Mouse (Mus musculus) kidney, embryonic 15.5 days (tissue): ENCODE results near the gene Phf20. TPM values are rescaled to one million over a fixed set of nuclear protein-coding genes. Genes with fewer than 3 reads are reported as not detected.

ENCODE experiments used
- ATAC-seq: fragments of 200-750 bp; cut with Nextera tagmentation; replicated peaks from 2 replicates; pipeline ENCODE4 v1.8.0; 2017; ENCODE audit warnings: moderate TSS enrichment; ENCODE audit not compliant: low FRiP score
- H3K27ac ChIP-seq: fragments of 300-500 bp; sonication (generic); 2 replicates; pipeline ENCODE4 v1.5.1; 2015; ENCODE audit warnings: mild to moderate bottlenecking, inconsistent platforms
- H3K27me3 ChIP-seq: fragments of 300-500 bp; sonication (generic); 2 replicates; pipeline ENCODE4 v1.6.1; 2015; ENCODE audit warnings: inconsistent platforms
- H3K36me3 ChIP-seq: fragments of 300-500 bp; sonication (generic); 2 replicates; pipeline ENCODE4 v1.6.1; 2015; ENCODE audit warnings: inconsistent platforms
- H3K4me1 ChIP-seq: fragments of 300-500 bp; sonication (generic); 2 replicates; pipeline ENCODE4 v1.6.1; 2015; ENCODE audit warnings: inconsistent platforms
- H3K4me2 ChIP-seq: fragments of 300-500 bp; sonication (generic); 2 replicates; pipeline ENCODE4 v1.6.1; 2015; ENCODE audit warnings: moderate library complexity, mild to moderate bottlenecking, inconsistent platforms
- H3K4me3 ChIP-seq: fragments of 300-500 bp; sonication (generic); replicated peaks from 2 replicates; pipeline ENCODE4 v1.5.1; 2015; ENCODE audit warnings: mild to moderate bottlenecking, inconsistent platforms
- H3K9ac ChIP-seq: fragments of 300-500 bp; sonication (generic); 2 replicates; pipeline ENCODE4 v1.6.1; 2015; ENCODE audit warnings: mild to moderate bottlenecking, inconsistent platforms
- H3K9me3 ChIP-seq: fragments of 300-500 bp; sonication (generic); replicated peaks from 2 replicates; pipeline ENCODE4 v1.6.1; 2016; ENCODE audit warnings: inconsistent platforms
- WGBS: fragments of 180-500 bp; shearing (Covaris S2); methylation state at CpG from one replicate; pipeline ENCODE4 v1.1.7; 2015; ENCODE audit warnings: mixed read lengths; 5-methylcytosine and 5-hydroxymethylcytosine counted together
- polyA plus RNA-seq: library from polyadenylated mRNA; unstranded; fragments of >200 nt; fragmentation: Nextera tagmentation; extraction: Ambion mirVana; gene quantifications from 2 replicates; pipeline ENCODE4 v1.2.1, GENCODE M21; 2015

The Phf20 gene
- polyA plus RNA-seq, 1 experiment from 2014 or later, result 78.4 TPM

DNA sequence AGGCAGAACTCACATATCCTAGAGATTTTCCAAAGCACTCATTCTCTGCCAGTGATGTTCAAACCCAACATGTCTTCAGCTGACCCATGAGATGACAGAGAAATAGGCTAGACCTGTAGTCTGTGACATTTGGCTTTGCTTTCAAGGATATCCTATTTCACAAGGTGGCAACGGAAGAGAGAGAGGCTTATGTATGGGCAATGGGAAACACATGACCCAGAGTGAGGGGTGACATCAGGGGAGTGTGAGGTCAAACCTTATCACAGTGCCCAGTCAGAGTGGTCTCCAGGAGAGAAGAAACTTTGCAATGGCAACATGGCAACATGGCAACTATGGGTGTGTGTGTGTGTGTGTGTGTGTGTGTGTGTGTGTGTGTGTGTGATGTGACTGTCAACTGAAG lies 134.4 kb downstream of the Phf20 start:
- H3K36me3 ChIP-seq, result no peaks in the 10 kb centered on the region
- 61% methylated on average over 1 of the region's 1 CpGs for WGBS
- ATAC-seq, result no peak
- H3K9ac ChIP-seq, result no peak overlapping the region
- no peak overlapping the region for H3K4me3 ChIP-seq
- H3K27ac ChIP-seq, result no peak overlapping the region
- no peaks in the 10 kb centered on the region for H3K4me1 ChIP-seq
- no peak overlapping the region for H3K4me2 ChIP-seq
- no peaks in the 10 kb centered on the region for H3K27me3 ChIP-seq
- no peaks in the 10 kb centered on the region for H3K9me3 ChIP-seq

DNA sequence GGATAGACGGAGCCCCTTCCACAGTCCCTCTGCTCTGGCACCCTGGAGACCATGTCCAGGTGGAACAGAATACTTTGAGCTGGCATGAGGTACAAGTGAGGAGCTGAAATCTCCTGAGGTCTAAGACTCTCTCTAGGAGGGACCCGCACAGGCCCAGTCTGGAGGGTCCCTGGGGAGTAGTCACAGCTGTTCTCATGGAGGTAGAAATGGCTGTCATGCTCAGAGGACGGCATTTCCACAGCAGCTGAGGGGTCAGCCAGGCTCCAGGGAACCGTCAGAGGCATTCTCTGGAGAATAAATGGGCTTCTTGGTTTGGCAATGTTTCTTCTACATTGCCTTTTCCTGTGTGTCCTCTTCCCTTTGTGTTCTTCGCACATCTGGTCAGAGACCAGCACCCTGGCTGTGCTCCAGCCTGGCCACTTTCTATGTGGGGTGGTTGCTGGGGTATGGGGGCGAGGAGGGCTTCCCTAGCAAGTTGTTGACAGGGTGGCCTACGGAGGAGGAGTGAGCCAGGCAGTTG lies 135.2 kb downstream of the Phf20 start:
- Histone ChIP-seq H3K27me3 (no peaks in the 10 kb centered on the region), H3K9ac (no peak overlapping the region), H3K4me1 (no peaks in the 10 kb centered on the region), H3K4me2 (no peak overlapping the region), H3K27ac (no peak overlapping the region), H3K4me3 (no peak overlapping the region), H3K36me3 (no peaks in the 10 kb centered on the region), H3K9me3 (no peaks in the 10 kb centered on the region)
- no peak for ATAC-seq
- WGBS, result 72% methylated on average over 7 of the region's 7 CpGs

- Histone ChIP-seq H3K27ac (no peak overlapping the region), H3K9ac (no peak overlapping the region), H3K4me3 (no peak overlapping the region), H3K27me3 (no peaks in the 10 kb centered on the region), H3K36me3 (no peaks in the 10 kb centered on the region), H3K4me1 (no peaks in the 10 kb centered on the region), H3K4me2 (no peak overlapping the region), H3K9me3 (no peaks in the 10 kb centered on the region)
- no peak for ATAC-seq
- 88% methylated on average over 4 of the region's 4 CpGs for WGBS
Observed at GRCm38 (mm10) chr2:156340078-156340477, 143.8 kb downstream of the Phf20 start.

GRCm38 (mm10) chr2:156344775-156345532 lies 148.7 kb downstream of the Phf20 start:
- Histone ChIP-seq H3K36me3 (no peaks in the 10 kb centered on the region), H3K9ac (no peak overlapping the region), H3K4me3 (no peak overlapping the region), H3K9me3 (no peaks in the 10 kb centered on the region), H3K27ac (no peak overlapping the region), H3K4me1 (no peaks in the 10 kb centered on the region), H3K4me2 (no peak overlapping the region), H3K27me3 (no peaks in the 10 kb centered on the region)
- ATAC-seq, result no peak
- WGBS, result 59% methylated on average over 12 of the region's 12 CpGs

GRCm38 (mm10) chr2:156348812-156349211 lies 152.5 kb downstream of the Phf20 start:
- Histone ChIP-seq H3K27me3 (no peaks in the 10 kb centered on the region), H3K36me3 (no peaks in the 10 kb centered on the region), H3K27ac (no peak overlapping the region), H3K9ac (no peak overlapping the region), H3K4me2 (no peak overlapping the region), H3K4me1 (peaks cover 6% of the 10 kb centered on the region; the same call in 1 of the 2 replicates), H3K4me3 (no peak overlapping the region), H3K9me3 (no peaks in the 10 kb centered on the region)
- no peak for ATAC-seq
- 76% methylated on average over 4 of the region's 4 CpGs for WGBS

- Histone ChIP-seq H3K9ac (no peak overlapping the region), H3K4me2 (no peak overlapping the region), H3K4me1 (peaks cover 6% of the 10 kb centered on the region; the same call in 1 of the 2 replicates), H3K27me3 (no peaks in the 10 kb centered on the region), H3K36me3 (no peaks in the 10 kb centered on the region), H3K4me3 (no peak overlapping the region), H3K9me3 (no peaks in the 10 kb centered on the region), H3K27ac (no peak overlapping the region)
- WGBS, result 86% methylated on average over 4 of the region's 4 CpGs
- ATAC-seq, result no peak
Observed at GRCm38 (mm10) chr2:156349286-156349848, 153.1 kb downstream of the Phf20 start.

- Histone ChIP-seq H3K27me3 (no peaks in the 10 kb centered on the region), H3K4me1 (peaks cover 10% of the 10 kb centered on the region), H3K36me3 (no peaks in the 10 kb centered on the region), H3K4me2 (no peak overlapping the region), H3K27ac (no peak overlapping the region), H3K9me3 (no peaks in the 10 kb centered on the region), H3K4me3 (no peak overlapping the region), H3K9ac (no peak overlapping the region)
- 84% methylated on average over 7 of the region's 7 CpGs for WGBS
- ATAC-seq, result no peak
Observed at GRCm38 (mm10) chr2:156351243-156351642, 155.0 kb downstream of the Phf20 start.

GRCm38 (mm10) chr2:156352413-156353165 lies 156.3 kb downstream of the Phf20 start:
- ATAC-seq, result no peak
- no peak overlapping the region for H3K4me2 ChIP-seq
- no peak overlapping the region for H3K4me3 ChIP-seq
- H3K9me3 ChIP-seq, result no peaks in the 10 kb centered on the region
- peaks cover 10% of the 10 kb centered on the region for H3K4me1 ChIP-seq
- no peak overlapping the region for H3K27ac ChIP-seq
- 80% methylated on average over 8 of the region's 8 CpGs for WGBS
- H3K9ac ChIP-seq, result no peak overlapping the region
- no peaks in the 10 kb centered on the region for H3K27me3 ChIP-seq
- H3K36me3 ChIP-seq, result no peaks in the 10 kb centered on the region

GRCm38 (mm10) chr2:156353265-156353692 lies 157.0 kb downstream of the Phf20 start:
- no peaks in the 10 kb centered on the region for H3K27me3 ChIP-seq
- no peaks in the 10 kb centered on the region for H3K36me3 ChIP-seq
- no peak overlapping the region for H3K4me3 ChIP-seq
- H3K9ac ChIP-seq, result no peak overlapping the region
- no peak overlapping the region for H3K27ac ChIP-seq
- H3K9me3 ChIP-seq, result no peaks in the 10 kb centered on the region
- peaks cover 10% of the 10 kb centered on the region for H3K4me1 ChIP-seq
- H3K4me2 ChIP-seq, result no peak overlapping the region
- no peak for ATAC-seq
- 33% methylated on average over 7 of the region's 7 CpGs for WGBS

GRCm38 (mm10) chr2:156356031-156356430 lies 159.8 kb downstream of the Phf20 start:
- H3K9ac ChIP-seq, result no peak overlapping the region
- H3K36me3 ChIP-seq, result no peaks in the 10 kb centered on the region
- H3K27ac ChIP-seq, result no peak overlapping the region
- no peaks in the 10 kb centered on the region for H3K27me3 ChIP-seq
- no peaks in the 10 kb centered on the region for H3K9me3 ChIP-seq
- WGBS, result 57% methylated on average over 7 of the region's 7 CpGs
- no peak for ATAC-seq
- no peak overlapping the region for H3K4me2 ChIP-seq
- H3K4me1 ChIP-seq, result peaks cover 10% of the 10 kb centered on the region
- no peak overlapping the region for H3K4me3 ChIP-seq
